Mouse (Mus musculus) CH12.LX (cell line): Measurements from ENCODE around the gene Gm10260. TPM values are rescaled to one million over a fixed set of nuclear protein-coding genes. Genes with fewer than 3 reads are reported as not detected.

Source experiments
- DNase-seq: peaks from one replicate; pipeline ENCODE4 v3.0.0-alpha.2; 2013; ENCODE audit errors: extremely low read depth
- H3K27ac ChIP-seq: 2 replicates; pipeline ENCODE4 v1.5.1; 2012; ENCODE audit warnings: low read depth, mild to moderate bottlenecking, control low read depth, moderate library complexity; ENCODE audit not compliant: insufficient read depth
- H3K27me3 ChIP-seq: replicated peaks from 2 replicates; pipeline ENCODE3; 2012; ENCODE audit warnings: inconsistent platforms
- H3K36me3 ChIP-seq, 2 experiments: replicated peaks in 1 of 2; 2 replicates each; pipeline versions ENCODE3 to v1.6.1; 2012; ENCODE audit warnings: inconsistent platforms in 1 of 2, low read length in 1 of 2, mild to moderate bottlenecking in 1 of 2, mixed read lengths in 1 of 2, moderate library complexity in 1 of 2; ENCODE audit not compliant: control insufficient read depth in 1 of 2, insufficient read depth in 1 of 2
- H3K4me1 ChIP-seq, 2 experiments: 2 replicates each; pipeline ENCODE4 v1.6.1; 2012; ENCODE audit warnings: inconsistent platforms in 1 of 2, moderate library complexity in 1 of 2; ENCODE audit not compliant: insufficient read depth in 2 of 2, control insufficient read depth in 1 of 2
- H3K4me2 ChIP-seq: 2 replicates; pipeline ENCODE4 v1.6.1; 2012; ENCODE audit warnings: low read depth, mild to moderate bottlenecking, control low read depth; ENCODE audit not compliant: poor library complexity, insufficient read depth, severe bottlenecking
- H3K4me3 ChIP-seq, 3 experiments: fragments of 150-350 bp in 1 of 3; sonication (generic) in 1 of 3; replicated peaks in 1 of 3; 2 replicates each; pipeline versions ENCODE3 to v1.5.1; 2011 to 2012; ENCODE audit warnings: low read depth in 2 of 3, low read length in 2 of 3, mild to moderate bottlenecking in 2 of 3, moderate library complexity in 2 of 3, control low read depth in 1 of 3, improper control_type of control experiment in 1 of 3, inconsistent platforms in 1 of 3, mixed read lengths in 1 of 3; ENCODE audit not compliant: poor library complexity in 1 of 3
- H3K79me2 ChIP-seq: replicated peaks from 2 replicates; pipeline ENCODE4 v1.6.1; 2012; ENCODE audit warnings: mild to moderate bottlenecking, moderate library complexity; ENCODE audit not compliant: control insufficient read depth, poor library complexity, insufficient read depth, severe bottlenecking; ENCODE audit errors: extremely low read depth
- H3K9ac ChIP-seq: 2 replicates; pipeline ENCODE4 v1.6.1; 2012; ENCODE audit warnings: low read depth, mild to moderate bottlenecking, control low read depth, moderate library complexity; ENCODE audit not compliant: insufficient read depth
- H3K9me3 ChIP-seq: replicated peaks from 2 replicates; pipeline ENCODE3; 2012; ENCODE audit warnings: low read length, inconsistent platforms, mixed read lengths
- CHD2 ChIP-seq: IDR thresholded peaks from 2 replicates; pipeline ENCODE4 v1.6.1; 2011; ENCODE audit warnings: low read length, improper control_type of control experiment
- CTCF ChIP-seq, 2 experiments: IDR thresholded peaks in 1 of 2; conservative IDR thresholded peaks in 1 of 2; 2 replicates each; pipeline ENCODE4 v1.5.1; 2011 to 2012; ENCODE audit warnings: low read depth in 2 of 2, low read length in 2 of 2, improper control_type of control experiment in 1 of 2, inconsistent platforms in 1 of 2, mild to moderate bottlenecking in 1 of 2, moderate library complexity in 1 of 2
- ELF1 ChIP-seq: IDR thresholded peaks from 2 replicates; pipeline ENCODE4 v1.6.1; 2014; ENCODE audit warnings: low read depth, mild to moderate bottlenecking, inconsistent platforms, low read length, improper control_type of control experiment
- EP300 ChIP-seq: IDR thresholded peaks from 2 replicates; pipeline ENCODE4 v1.6.1; 2011; ENCODE audit warnings: low read length, improper control_type of control experiment
- ETS1 ChIP-seq: conservative IDR thresholded peaks from 2 replicates; pipeline ENCODE4 v1.6.1; 2012; ENCODE audit warnings: low read depth, mild to moderate bottlenecking, inconsistent platforms, low read length, improper control_type of control experiment, moderate library complexity
- GABPA ChIP-seq: IDR thresholded peaks from 2 replicates; pipeline ENCODE4 v1.6.1; 2012; ENCODE audit warnings: low read depth, low read length, improper control_type of control experiment, inconsistent platforms; ENCODE audit not compliant: insufficient replicate concordance
- HCFC1 ChIP-seq: IDR thresholded peaks from 2 replicates; pipeline ENCODE4 v1.6.1; 2012; ENCODE audit warnings: low read depth, mild to moderate bottlenecking, inconsistent platforms, low read length, improper control_type of control experiment
- IRF4 ChIP-seq: IDR thresholded peaks from 2 replicates; pipeline ENCODE4 v1.6.1; 2014; ENCODE audit warnings: low read depth, mild to moderate bottlenecking, inconsistent platforms, low read length, improper control_type of control experiment
- JUN ChIP-seq: IDR thresholded peaks from 2 replicates; pipeline ENCODE4 v1.6.1; 2011; ENCODE audit warnings: low read depth, mild to moderate bottlenecking, low read length, improper control_type of control experiment, moderate library complexity; ENCODE audit not compliant: insufficient read depth
- JUND ChIP-seq: conservative IDR thresholded peaks from 2 replicates; pipeline ENCODE4 v1.6.1; 2011; ENCODE audit warnings: low read depth, low read length, improper control_type of control experiment
- KAT2A ChIP-seq: IDR thresholded peaks from 2 replicates; pipeline ENCODE4 v1.6.1; 2012; ENCODE audit warnings: low read length, improper control_type of control experiment, inconsistent platforms; ENCODE audit not compliant: insufficient replicate concordance
- MAX ChIP-seq: IDR thresholded peaks from 2 replicates; pipeline ENCODE4 v1.6.1; 2011; ENCODE audit warnings: low read length, improper control_type of control experiment
- MAZ ChIP-seq: IDR thresholded peaks from 2 replicates; pipeline ENCODE4 v1.6.1; 2012; ENCODE audit warnings: low read depth, mild to moderate bottlenecking, inconsistent platforms, low read length, improper control_type of control experiment, moderate library complexity
- MXI1 ChIP-seq: IDR thresholded peaks from 2 replicates; pipeline ENCODE4 v1.6.1; 2011; ENCODE audit warnings: mild to moderate bottlenecking, low read depth, low read length, improper control_type of control experiment
- MYC ChIP-seq: IDR thresholded peaks from 2 replicates; pipeline ENCODE4 v1.6.1; 2011; ENCODE audit warnings: low read depth, mild to moderate bottlenecking, improper control_type of control experiment, low read length
- NELFE ChIP-seq: IDR thresholded peaks from 2 replicates; pipeline ENCODE4 v1.6.1; 2011; ENCODE audit warnings: low read depth, low read length, improper control_type of control experiment
- POLR2AphosphoS2 ChIP-seq: IDR thresholded peaks from 2 replicates; pipeline ENCODE4 v1.6.1; 2011; ENCODE audit warnings: low read depth, low read length, improper control_type of control experiment
- RCOR1 ChIP-seq: conservative IDR thresholded peaks from 2 replicates; pipeline ENCODE4 v1.6.1; 2012; ENCODE audit warnings: low read depth, mild to moderate bottlenecking, inconsistent platforms, low read length, improper control_type of control experiment
- SIN3A ChIP-seq: IDR thresholded peaks from 2 replicates; pipeline ENCODE4 v1.6.1; 2012; ENCODE audit warnings: low read length, improper control_type of control experiment, inconsistent platforms
- SMC3 ChIP-seq: IDR thresholded peaks from 2 replicates; pipeline ENCODE4 v1.6.1; 2011; ENCODE audit warnings: low read depth, low read length, improper control_type of control experiment
- TCF12 ChIP-seq: IDR thresholded peaks from 2 replicates; pipeline ENCODE4 v1.6.1; 2014; ENCODE audit warnings: low read depth, mild to moderate bottlenecking, inconsistent platforms, low read length, improper control_type of control experiment
- UBTF ChIP-seq: IDR thresholded peaks from 2 replicates; pipeline ENCODE4 v1.6.1; 2012; ENCODE audit warnings: low read depth, mild to moderate bottlenecking, inconsistent platforms, low read length, improper control_type of control experiment, moderate library complexity
- USF1 ChIP-seq: IDR thresholded peaks from 2 replicates; pipeline ENCODE4 v1.6.1; 2014; ENCODE audit warnings: low read depth, mild to moderate bottlenecking, inconsistent platforms, low read length, improper control_type of control experiment
- ZKSCAN1 ChIP-seq: IDR thresholded peaks from 2 replicates; pipeline ENCODE4 v1.6.1; 2012; ENCODE audit warnings: low read depth, inconsistent platforms, low read length, improper control_type of control experiment, borderline replicate concordance
- ZMIZ1 ChIP-seq: IDR thresholded peaks from 2 replicates; pipeline ENCODE4 v1.6.1; 2012; ENCODE audit warnings: low read depth, mild to moderate bottlenecking, inconsistent platforms, low read length, improper control_type of control experiment
- ZNF384 ChIP-seq: IDR thresholded peaks from 2 replicates; pipeline ENCODE4 v1.6.1; 2012; ENCODE audit warnings: low read depth, low read length, improper control_type of control experiment, inconsistent platforms
- dilution Hi-C: fragments of 300-500 bp; cut with MboI; formaldehyde crosslinking; loops from 2 replicates; pipeline ENCODE4 v1.14.3; 2020; ENCODE audit warnings: low sequenced_read_pairs; ENCODE audit not compliant: extremely low pct_unique_long_range_greater_than_20kb, extremely low pct_ligation_motif_present
- in situ Hi-C: fragments of 300-500 bp; cut with MboI; formaldehyde crosslinking; loops from 3 replicates; pipeline ENCODE4 v1.14.3; 2019; ENCODE audit warnings: low sequenced_read_pairs, low pct_ligation_motif_present, low pct_unique_long_range_greater_than_20kb, mixed read lengths
- polyA plus RNA-seq: library from polyadenylated mRNA; unstranded; fragments of >175 nt; gene quantifications from 2 replicates; pipeline ENCODE4 v1.2.1, GENCODE M21; 2012; ENCODE audit warnings: low read depth; ENCODE audit not compliant: insufficient read length
- total RNA-seq, 2 experiments: library from RNA; depleted of rRNA; stranded (reverse); fragments of 300-350 nt in 1 of 2; fragments of >200 nt in 1 of 2; gene quantifications; 2 replicates each; pipeline ENCODE4 v1.2.3; 2012 to 2014

The Gm10260 gene
- total and polyA plus RNA-seq, 3 experiments, result 1,620 to 5,622 (median 5,239) TPM

DNA sequence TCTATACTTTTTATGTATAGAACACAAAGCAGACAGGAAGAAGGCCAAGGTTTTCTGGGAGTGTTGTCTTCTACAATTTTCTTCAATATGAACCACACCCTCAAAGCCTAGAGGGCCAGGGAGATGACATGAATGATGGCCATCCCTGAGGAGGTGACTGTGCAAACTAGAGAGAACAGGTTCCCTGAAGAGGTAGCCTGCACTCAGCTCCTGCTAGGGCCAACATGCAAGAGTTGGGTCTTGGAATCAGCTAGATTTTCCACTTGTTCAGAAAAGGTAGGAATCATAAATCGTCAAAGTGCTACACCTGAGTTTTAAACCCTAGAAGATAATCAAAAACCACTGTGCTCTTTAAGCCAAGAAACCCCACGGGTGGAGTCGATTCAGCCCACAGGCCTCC, 6.2 kb upstream of the Gm10260 start:
- in situ Hi-C loops (no loop called here), dilution Hi-C loops (no loop called here)
- Histone ChIP-seq H3K4me2 (no peak overlapping the region), H3K4me3 (no peak overlapping the region), H3K36me3 (no peaks in the 10 kb centered on the region), H3K9me3 (peaks cover 23% of the 10 kb centered on the region), H3K4me1 (no peaks in the 10 kb centered on the region), H3K27ac (no peak overlapping the region), H3K79me2 (no peaks in the 10 kb centered on the region), H3K9ac (no peak overlapping the region), H3K27me3 (no peaks in the 10 kb centered on the region)
- no peak for DNase-seq
- TF ChIP-seq EP300 (no peak), ZKSCAN1 (no peak), SMC3 (no peak), UBTF (no peak), ELF1 (no peak), MXI1 (no peak), SIN3A (no peak), MYC (no peak), GABPA (no peak), ETS1 (no peak), ZNF384 (no peak), KAT2A (no peak), JUN (no peak), USF1 (no peak), POLR2AphosphoS2 (no peak)

DNA sequence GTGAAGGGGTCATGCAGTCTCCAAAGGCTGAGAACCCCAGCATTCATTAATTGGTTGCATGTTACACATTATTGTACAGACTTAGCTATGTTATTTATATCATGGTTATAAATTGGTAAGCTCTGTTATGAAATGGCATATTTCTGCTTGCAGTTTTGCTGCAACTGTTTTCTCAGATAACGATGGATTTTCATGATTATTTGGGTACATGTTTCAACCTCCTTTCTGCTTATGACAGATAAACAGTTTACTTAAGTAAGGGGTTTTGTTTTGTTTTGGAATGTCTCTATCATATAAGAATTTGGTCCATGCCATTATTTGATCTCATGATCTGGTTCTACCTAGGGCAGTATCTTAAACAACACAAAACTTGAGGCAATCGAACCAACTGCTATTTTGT, 5.5 kb upstream of the Gm10260 start:
- no peaks in the 10 kb centered on the region for H3K36me3 ChIP-seq
- H3K27ac ChIP-seq, result no peak overlapping the region
- no peak for DNase-seq
- no peak overlapping the region for H3K4me2 ChIP-seq
- H3K27me3 ChIP-seq, result no peaks in the 10 kb centered on the region
- H3K79me2 ChIP-seq, result no peaks in the 10 kb centered on the region
- in situ Hi-C loops, result no loop called here
- TF ChIP-seq HCFC1, result no peak
- TF ChIP-seq NELFE, result no peak
- TF ChIP-seq TCF12, result no peak
- TF ChIP-seq ZMIZ1, result no peak
- no peak for TF ChIP-seq JUND
- no peak for TF ChIP-seq IRF4
- TF ChIP-seq ZNF384, result no peak
- no peak for TF ChIP-seq MAZ
- TF ChIP-seq SIN3A, result no peak
- no peak for TF ChIP-seq MYC
- no peak for TF ChIP-seq UBTF
- TF ChIP-seq MAX, result no peak
- TF ChIP-seq CTCF (conservative IDR thresholded peaks at IDR 0.05 in 1 of 2, IDR thresholded peaks at IDR 0.05 in 1 of 2; ENCODE audit: low read depth in 2 of 2, low read length in 2 of 2), result no peak
- no peak for TF ChIP-seq JUN
- no peak for TF ChIP-seq SMC3
- TF ChIP-seq CHD2, result no peak
- no peak for TF ChIP-seq RCOR1
- TF ChIP-seq USF1, result no peak
- no peak for TF ChIP-seq ETS1
- H3K4me1 ChIP-seq, result no peaks in the 10 kb centered on the region
- no peak overlapping the region for H3K9ac ChIP-seq
- peaks cover 26% of the 10 kb centered on the region for H3K9me3 ChIP-seq
- dilution Hi-C loops, result no loop called here
- no peak overlapping the region for H3K4me3 ChIP-seq
